Mouse (Mus musculus) C2C12 (cell line): ENCODE measurements around the gene Mep1a. TPM values are rescaled to one million over a fixed set of nuclear protein-coding genes. Genes with fewer than 3 reads are reported as not detected.

Source experiments
- H3K27me3 ChIP-seq: one replicate; pipeline ENCODE4 v1.6.1; 2011; ENCODE audit not compliant: control insufficient read depth, insufficient read depth, insufficient read length
- H3K36me3 ChIP-seq: one replicate; pipeline ENCODE4 v1.6.1; 2011; ENCODE audit not compliant: control insufficient read depth, insufficient read depth
- H3K4me3 ChIP-seq: one replicate; pipeline ENCODE4 v1.5.1; 2011; ENCODE audit warnings: mild to moderate bottlenecking, control low read depth; ENCODE audit not compliant: poor library complexity, insufficient read depth, severe bottlenecking
- H3K79me2 ChIP-seq: one replicate; pipeline ENCODE4 v1.6.1; 2011; ENCODE audit not compliant: control insufficient read depth, insufficient read depth
- H3K79me3 ChIP-seq: one replicate; pipeline ENCODE4 v1.6.1; 2011; ENCODE audit warnings: low read depth, control low read depth
- H3ac ChIP-seq: one replicate; pipeline ENCODE3; 2011; ENCODE audit warnings: low read depth; ENCODE audit not compliant: control insufficient read depth, insufficient read length
- CEBPB ChIP-seq: IDR thresholded peaks from one replicate; pipeline ENCODE4 v1.6.1; 2011; ENCODE audit warnings: low read depth, mild to moderate bottlenecking, control low read depth, moderate library complexity
- CTCF ChIP-seq: IDR thresholded peaks from one replicate; pipeline ENCODE4 v1.5.1; 2011; ENCODE audit not compliant: control insufficient read depth, insufficient read depth, insufficient read length
- FOSL1 ChIP-seq: IDR thresholded peaks from one replicate; pipeline ENCODE4 v1.8.0; 2011; ENCODE audit warnings: mild to moderate bottlenecking, low read length; ENCODE audit not compliant: poor library complexity, insufficient read depth, severe bottlenecking
- MAX ChIP-seq: IDR thresholded peaks from one replicate; pipeline ENCODE4 v1.6.1; 2011; ENCODE audit warnings: mild to moderate bottlenecking, control low read depth
- MYOD1 ChIP-seq: IDR thresholded peaks from one replicate; pipeline ENCODE4 v1.6.1; 2011; ENCODE audit warnings: low read depth; ENCODE audit not compliant: control insufficient read depth, insufficient read length
- MYOG ChIP-seq: IDR thresholded peaks from one replicate; pipeline ENCODE4 v1.6.1; 2011; ENCODE audit not compliant: control insufficient read depth, insufficient read length; ENCODE audit errors: extremely low read depth
- USF1 ChIP-seq: IDR thresholded peaks from one replicate; pipeline ENCODE4 v1.6.1; 2011; ENCODE audit warnings: low read depth, mild to moderate bottlenecking, control low read depth, moderate library complexity
- polyA plus RNA-seq: library from polyadenylated mRNA; unstranded; fragments of >200 nt; fragmentation: generic; extraction: Trizol; gene quantifications from one replicate; pipeline ENCODE4 v1.2.1, GENCODE M21; 2012; ENCODE audit warnings: missing spikeins

The Mep1a gene
- polyA plus RNA-seq, 1 experiment: not detected

DNA sequence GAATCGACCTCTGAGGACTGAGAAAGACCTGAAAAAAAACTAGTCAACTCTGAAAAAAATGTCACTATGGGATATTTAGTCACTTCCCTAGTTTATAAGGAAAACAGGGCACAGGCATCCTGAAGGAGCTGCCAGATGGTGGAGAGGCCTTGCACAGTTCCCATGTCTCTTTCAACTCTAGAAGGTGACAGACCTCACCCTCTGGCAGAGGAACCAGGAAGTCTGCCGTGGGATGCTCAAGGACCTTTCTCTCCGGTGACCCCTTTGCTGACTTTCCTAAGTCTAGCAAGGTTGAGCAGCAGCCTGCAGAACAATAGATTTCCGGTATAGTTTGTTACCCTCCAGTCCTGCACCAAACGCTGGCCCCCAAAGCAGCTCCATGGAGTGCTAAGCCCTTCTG is 70.9 kb downstream of the Mep1a start:
- Histone ChIP-seq H3K27me3 (no peaks in the 10 kb centered on the region), H3K4me3 (no peak overlapping the region), H3K79me2 (no peaks in the 10 kb centered on the region), H3K79me3 (no peaks in the 10 kb centered on the region), H3ac (no peak overlapping the region), H3K36me3 (no peaks in the 10 kb centered on the region)
- TF ChIP-seq USF1: no peak
- no peak for TF ChIP-seq CEBPB
- TF ChIP-seq MAX: no peak
- no peak for TF ChIP-seq MYOG
- no peak for TF ChIP-seq MYOD1
- no peak for TF ChIP-seq FOSL1
- no peak for TF ChIP-seq CTCF

Other genes with a start within 250 kb of the Mep1a start
- gene Adgrf1, start 232.5 kb downstream of the Mep1a start, polyA plus RNA-seq: not detected
- 0.07 TPM for gene Adgrf5, start 142.4 kb downstream of the Mep1a start, polyA plus RNA-seq
- 0.20 TPM for gene Ankrd66, start 40.8 kb upstream of the Mep1a start, polyA plus RNA-seq
- gene Pla2g7, start 65.3 kb upstream of the Mep1a start, polyA plus RNA-seq: 2.9 TPM
- gene Tdrd6, start 127.5 kb upstream of the Mep1a start, polyA plus RNA-seq: not detected
- 0.63 TPM for gene Slc25a27, start 164.4 kb upstream of the Mep1a start, polyA plus RNA-seq
- 0.62 TPM for gene Cyp39a1, start 164.6 kb upstream of the Mep1a start, polyA plus RNA-seq